In the genomic region with DNA sequence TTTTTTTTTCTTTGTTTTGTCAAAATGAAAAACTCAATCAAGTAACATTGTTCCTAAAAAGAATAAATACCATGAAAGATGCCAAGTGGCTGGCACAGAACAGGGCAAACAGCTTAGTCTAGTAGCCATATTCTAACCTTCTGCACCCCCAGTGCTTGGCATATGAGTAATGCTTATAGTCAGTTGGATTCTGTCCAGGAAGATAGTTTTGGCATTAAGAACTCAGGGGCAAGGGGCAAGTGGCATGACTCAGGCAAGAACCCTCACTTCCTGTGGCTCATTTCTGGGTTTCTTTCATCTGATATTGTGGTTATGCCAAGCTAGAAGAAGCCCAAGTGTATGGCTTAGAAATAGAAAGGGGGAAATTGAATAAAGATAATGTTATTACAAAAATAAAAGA, we compare ENCODE assay signal across 29 mouse cellular contexts.
DNase-seq lines count a peak whose midpoint lies in the region; ATAC-seq and TF ChIP-seq lines count a peak whose summit lies in the region.
"Had no signal": no experiment of that assay in that cellular context is flagged by ENCODE, and none has a peak within 500 bp of the region (broad histone marks: within the 10 kb centered on the region; RNA-seq: fewer than 3 reads in every experiment).

No protein-coding gene starts in this region.

- no peaks in the 10 kb centered on the region for H3K36me3 ChIP-seq in intestine, postnatal 0 days (ENCODE audit: control insufficient read depth, insufficient read depth)
- H3K36me3 ChIP-seq in intestine, embryonic 15.5 days, result no peaks in the 10 kb centered on the region
- H3K36me3 ChIP-seq in forebrain, embryonic 12.5 days (replicated peaks), result no peaks in the 10 kb centered on the region
- no peaks in the 10 kb centered on the region for H3K36me3 ChIP-seq in forebrain, embryonic 10.5 days (replicated peaks)
- H3K36me3 ChIP-seq: embryonic facial prominence, embryonic 13.5 days; heart, embryonic 10.5 days; heart, embryonic 15.5 days; hindbrain, embryonic 13.5 days; limb, embryonic 13.5 days; midbrain, embryonic 12.5 days; neural tube, embryonic 12.5 days had no signal

- no peak for TF ChIP-seq CTCF in intestine, postnatal 0 days (IDR thresholded peaks at IDR 0.05; ENCODE audit: low read depth)

- H3K4me2 ChIP-seq in intestine, postnatal 0 days (replicated peaks; ENCODE audit: low read depth), result no peak overlapping the region
- no peak overlapping the region for H3K4me2 ChIP-seq in intestine, embryonic 15.5 days (replicated peaks)
- H3K4me2 ChIP-seq in forebrain, embryonic 12.5 days, result no peak overlapping the region
- H3K4me2 ChIP-seq: embryonic facial prominence, embryonic 13.5 days; forebrain, embryonic 13.5 days; heart, embryonic 15.5 days; hindbrain, embryonic 13.5 days; limb, embryonic 13.5 days; liver, embryonic 11.5 days; midbrain, embryonic 12.5 days; neural tube, embryonic 12.5 days had no signal

- H3K9me3 ChIP-seq in intestine, postnatal 0 days (ENCODE audit: control insufficient read depth), result no peaks in the 10 kb centered on the region
- no peaks in the 10 kb centered on the region for H3K9me3 ChIP-seq in intestine, embryonic 15.5 days
- H3K9me3 ChIP-seq in forebrain, embryonic 12.5 days, result no peaks in the 10 kb centered on the region
- H3K9me3 ChIP-seq in forebrain, embryonic 10.5 days, result no peaks in the 10 kb centered on the region
- H3K9me3 ChIP-seq: embryonic facial prominence, embryonic 13.5 days; forebrain, embryonic 13.5 days; heart, embryonic 10.5 days; heart, embryonic 15.5 days; hindbrain, embryonic 13.5 days; limb, embryonic 13.5 days; midbrain, embryonic 12.5 days; neural tube, embryonic 12.5 days had no signal

- H3K4me3 ChIP-seq in intestine, postnatal 0 days (ENCODE audit: low read depth, low read length), result no peak overlapping the region
- H3K4me3 ChIP-seq in intestine, embryonic 15.5 days (replicated peaks), result no peak overlapping the region
- H3K4me3 ChIP-seq in forebrain, embryonic 12.5 days (replicated peaks), result no peak overlapping the region
- no peak overlapping the region for H3K4me3 ChIP-seq in forebrain, embryonic 10.5 days
- H3K4me3 ChIP-seq: embryonic facial prominence, embryonic 13.5 days; forebrain, embryonic 13.5 days; heart, embryonic 10.5 days; heart, embryonic 15.5 days; hindbrain, embryonic 13.5 days; left cerebral cortex, adult 2 months; limb, embryonic 13.5 days; megakaryocyte, embryonic 14.5 days; midbrain, embryonic 12.5 days; myocyte; neural tube, embryonic 12.5 days had no signal

- H3K9ac ChIP-seq in intestine, postnatal 0 days (ENCODE audit: low read depth, low read length), result no peak overlapping the region
- no peak overlapping the region for H3K9ac ChIP-seq in intestine, embryonic 15.5 days
- no peak overlapping the region for H3K9ac ChIP-seq in forebrain, embryonic 12.5 days
- H3K9ac ChIP-seq: embryonic facial prominence, embryonic 13.5 days; forebrain, embryonic 13.5 days; heart, embryonic 15.5 days; hindbrain, embryonic 13.5 days; limb, embryonic 13.5 days; midbrain, embryonic 12.5 days; neural tube, embryonic 12.5 days had no signal

- no peak overlapping the region for H3K27ac ChIP-seq in intestine, postnatal 0 days (ENCODE audit: low read depth, low read length)
- H3K27ac ChIP-seq in intestine, embryonic 15.5 days, result no peak overlapping the region
- no peak overlapping the region for H3K27ac ChIP-seq in forebrain, embryonic 12.5 days
- no peak overlapping the region for H3K27ac ChIP-seq in forebrain, embryonic 10.5 days
- H3K27ac ChIP-seq: embryonic facial prominence, embryonic 13.5 days; forebrain, embryonic 13.5 days; heart, embryonic 10.5 days; heart, embryonic 15.5 days; hindbrain, embryonic 13.5 days; left cerebral cortex, adult 2 months; limb, embryonic 13.5 days; midbrain, embryonic 12.5 days; neural tube, embryonic 12.5 days had no signal

- DNase-seq in adrenal gland, adult (ENCODE audit: inconsistent age in 2 of 2, low spot score in 1 of 2), result peak; percentile 37 to 85
- DNase-seq in adrenal gland, adult 18-20 months (ENCODE audit: low spot score in 2 of 2), result no peak
- DNase-seq in adrenal gland, postnatal 36 days, result peak; percentile 28 to 36
- DNase-seq in cerebellum, postnatal 14 days, result no peak
- DNase-seq in forebrain, embryonic 10.5 days (ENCODE audit: extremely low spot score, low spot score), result no peak
- DNase-seq: cerebellum, adult 8-10 months; cerebellum, postnatal 36 days; embryo, embryonic 11 days; gastrocnemius, postnatal 14 days; heart, postnatal 36 days; kidney, adult 11 months; kidney, postnatal 14 days; lung, postnatal 36 days; right cerebral cortex, postnatal 4 days had no signal

- no peaks in the 10 kb centered on the region for H3K4me1 ChIP-seq in intestine, postnatal 0 days (replicated peaks; ENCODE audit: control insufficient read depth, insufficient read depth, low read length)
- H3K4me1 ChIP-seq in intestine, embryonic 15.5 days (replicated peaks), result no peaks in the 10 kb centered on the region
- no peaks in the 10 kb centered on the region; the same call in 1 of the 2 replicates for H3K4me1 ChIP-seq in forebrain, embryonic 12.5 days
- no peaks in the 10 kb centered on the region for H3K4me1 ChIP-seq in forebrain, embryonic 10.5 days
- H3K4me1 ChIP-seq: embryonic facial prominence, embryonic 13.5 days; forebrain, embryonic 13.5 days; heart, embryonic 10.5 days; heart, embryonic 15.5 days; hindbrain, embryonic 13.5 days; limb, embryonic 13.5 days; megakaryocyte, embryonic 14.5 days; neural tube, embryonic 12.5 days had no signal

- no peaks in the 10 kb centered on the region for H3K27me3 ChIP-seq in intestine, postnatal 0 days (replicated peaks; ENCODE audit: control insufficient read depth, insufficient read depth, low read length)
- H3K27me3 ChIP-seq in intestine, embryonic 15.5 days (replicated peaks), result no peaks in the 10 kb centered on the region
- no peaks in the 10 kb centered on the region for H3K27me3 ChIP-seq in forebrain, embryonic 12.5 days
- no peaks in the 10 kb centered on the region for H3K27me3 ChIP-seq in forebrain, embryonic 10.5 days (ENCODE audit: poor library complexity, severe bottlenecking)
- H3K27me3 ChIP-seq: forebrain, embryonic 13.5 days; heart, embryonic 15.5 days; hindbrain, embryonic 13.5 days; limb, embryonic 13.5 days; megakaryocyte, embryonic 14.5 days; midbrain, embryonic 12.5 days; neural tube, embryonic 12.5 days had no signal

- peak; percentile 33; the same call in 1 of the 2 replicates for ATAC-seq in intestine, postnatal 0 days
- no peak for ATAC-seq in intestine, embryonic 15.5 days
- no peak for ATAC-seq in forebrain, embryonic 12.5 days (ENCODE audit: low FRiP score)
- ATAC-seq: forebrain, embryonic 13.5 days had no signal

Comparison
In these comparisons a context has a peak if more than half of its experiments do, and no peak if none do; other contexts are left out.
1. DNase-seq: peak in adrenal gland, adult (2 of 2) and adrenal gland, postnatal 36 days (2 of 2); none in adrenal gland, adult 18-20 months (0 of 2), cerebellum, postnatal 14 days (0 of 2) and forebrain, embryonic 10.5 days (single experiment).